7 mouse cellular contexts compared by ENCODE assay signal in the genomic region with DNA sequence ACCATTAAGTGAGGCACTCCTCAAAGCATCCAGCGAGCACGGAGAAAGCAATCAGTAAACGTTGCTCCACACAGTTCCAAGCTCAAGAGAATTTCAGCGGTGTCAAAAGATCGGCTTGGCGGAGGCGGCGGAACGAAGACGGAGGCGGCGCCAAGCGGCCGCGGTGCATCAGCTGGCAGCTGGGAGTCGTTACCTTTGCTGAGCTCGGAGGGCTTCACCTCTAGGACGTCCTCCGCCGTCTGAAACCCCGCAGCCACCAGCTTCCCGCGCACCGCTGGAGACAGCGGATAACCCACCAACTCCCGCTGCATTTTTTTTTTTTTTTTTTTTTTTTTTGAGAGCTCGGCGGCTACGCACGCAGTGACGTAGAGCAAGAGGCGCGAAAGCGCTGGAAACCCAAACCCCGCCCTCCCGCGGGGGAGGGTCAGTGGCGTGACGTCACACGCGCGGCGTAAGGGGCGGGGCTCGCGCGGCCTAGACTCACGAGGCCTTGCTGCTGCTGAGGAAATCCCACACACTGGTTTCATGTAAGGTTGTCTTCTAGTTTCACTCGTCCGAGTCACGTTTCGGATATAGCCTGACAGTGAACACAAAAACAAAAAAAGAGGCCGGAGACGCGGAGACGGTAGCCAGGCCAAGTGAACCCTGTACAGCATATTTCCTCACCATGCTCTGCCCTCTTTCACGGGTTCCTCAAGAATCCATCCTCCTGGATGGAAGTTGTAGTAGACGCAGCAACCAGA. TPM values are rescaled to one million over a fixed set of nuclear protein-coding genes. Genes with fewer than 3 reads are reported as not detected.
DNase-seq lines count a peak whose midpoint lies in the region; ATAC-seq lines count a peak whose summit lies in the region.

No protein-coding gene starts in this region.

- peak overlapping the region; percentile 65 for H3K4me3 ChIP-seq in limb, embryonic 10.5 days
- H3K4me3 ChIP-seq in midbrain, embryonic 13.5 days (replicated peaks): peak overlapping the region; percentile 55

- peak; percentile 93 for DNase-seq in adrenal gland, adult 8-10 months
- DNase-seq in embryo, embryonic 9.5 days (ENCODE audit: extremely low spot score): peak; percentile 98
- peak; percentile 93 for DNase-seq in kidney, adult 11 months
- DNase-seq in limb, embryonic 10.5 days (ENCODE audit: low spot score): peak; percentile 99
- peak; percentile 99 for DNase-seq in spleen, adult 12 weeks (ENCODE audit: low spot score)

- 3% methylated on average over 53 of the region's 58 CpGs for WGBS in limb, embryonic 10.5 days
- 3% methylated on average over 56 of the region's 58 CpGs for WGBS in midbrain, embryonic 13.5 days

- H3K27ac ChIP-seq in limb, embryonic 10.5 days: peak overlapping the region; percentile 94
- peak overlapping the region; percentile 92 for H3K27ac ChIP-seq in midbrain, embryonic 13.5 days

- peak; percentile 99 for ATAC-seq in granulocyte monocyte progenitor cell, adult 5-6 weeks (replicated peaks; ENCODE audit: poor library complexity, severe bottlenecking)
- peak; percentile 92 for ATAC-seq in midbrain, embryonic 13.5 days

- peaks cover 5% of the 10 kb centered on the region for H3K4me1 ChIP-seq in limb, embryonic 10.5 days
- peaks cover 6% of the 10 kb centered on the region for H3K4me1 ChIP-seq in midbrain, embryonic 13.5 days (replicated peaks)

- no peaks in the 10 kb centered on the region for H3K9me3 ChIP-seq in limb, embryonic 10.5 days (replicated peaks)
- H3K9me3 ChIP-seq in midbrain, embryonic 13.5 days: no peaks in the 10 kb centered on the region

- H3K4me2 ChIP-seq in midbrain, embryonic 13.5 days (replicated peaks): peak overlapping the region; percentile 65

- peak overlapping the region; percentile 74 for H3K9ac ChIP-seq in midbrain, embryonic 13.5 days (replicated peaks)

- H3K27me3 ChIP-seq in limb, embryonic 10.5 days (ENCODE audit: low read depth, poor library complexity, severe bottlenecking): no peaks in the 10 kb centered on the region
- H3K27me3 ChIP-seq in midbrain, embryonic 13.5 days: no peaks in the 10 kb centered on the region

- peaks cover 27% of the 10 kb centered on the region for H3K36me3 ChIP-seq in limb, embryonic 10.5 days
- H3K36me3 ChIP-seq in midbrain, embryonic 13.5 days: no peaks in the 10 kb centered on the region

RNA-seq across cellular contexts. Expression of a gene that starts 0.5 kb away (rescaled TPM):
- total RNA-seq in adrenal gland, adult 8-10 months (2022): 1 to 10 TPM; 1.4 to 2.3 (median 1.8) TPM
- 1.8 and 6.5 TPM in 2 replicates for total RNA-seq in granulocyte monocyte progenitor cell, adult 5-6 weeks (2014; fragmentation: Nextera tagmentation)
- total RNA-seq in granulocyte monocyte progenitor cell, adult 5-6 weeks (2017): 6.3 and 7.8 TPM in 2 replicates
- polyA plus RNA-seq in limb, embryonic 10.5 days (2016; fragmentation: Nextera tagmentation; extraction: Ambion mirVana): 11.5 and 15.4 TPM in 2 replicates
- 5.9 and 6.3 TPM in 2 replicates for polyA plus RNA-seq in midbrain, embryonic 13.5 days (2015; fragmentation: Nextera tagmentation; extraction: Ambion mirVana)

RNA-seq across cellular contexts. Expression of a gene that starts 0.6 kb away (rescaled TPM):
- total RNA-seq in adrenal gland, adult 8-10 months (2022): 1 to 10 TPM in 2 of 4 experiments, under 1 TPM in 2; 0.06 to 2.2 (median 1.1) TPM
- total RNA-seq in granulocyte monocyte progenitor cell, adult 5-6 weeks (2014; fragmentation: Nextera tagmentation): not detected in 2 replicates
- total RNA-seq in granulocyte monocyte progenitor cell, adult 5-6 weeks (2017): not detected in 2 replicates
- polyA plus RNA-seq in limb, embryonic 10.5 days (2016; fragmentation: Nextera tagmentation; extraction: Ambion mirVana): 0.16 and 0.33 TPM in 2 replicates
- polyA plus RNA-seq in midbrain, embryonic 13.5 days (2015; fragmentation: Nextera tagmentation; extraction: Ambion mirVana): 0.19 and 0.38 TPM in 2 replicates

RNA-seq across cellular contexts. Expression of a gene that starts 45.5 kb away (rescaled TPM):
- 10 to 100 TPM; 27.4 to 38.8 (median 34.3) TPM for total RNA-seq in adrenal gland, adult 8-10 months (2022)
- total RNA-seq in granulocyte monocyte progenitor cell, adult 5-6 weeks (2014; fragmentation: Nextera tagmentation): 0.56 TPM in 1 of 2 replicates, not detected in the other
- total RNA-seq in granulocyte monocyte progenitor cell, adult 5-6 weeks (2017): 1.8 and 2.0 TPM in 2 replicates
- polyA plus RNA-seq in limb, embryonic 10.5 days (2016; fragmentation: Nextera tagmentation; extraction: Ambion mirVana): 2.2 and 2.4 TPM in 2 replicates
- polyA plus RNA-seq in midbrain, embryonic 13.5 days (2015; fragmentation: Nextera tagmentation; extraction: Ambion mirVana): 20.3 and 21.3 TPM in 2 replicates

Comparison
In these comparisons a context has a peak if more than half of its experiments do, and no peak if none do; other contexts are left out.
1. Peak in every context shown above with its lines: DNase-seq, ATAC-seq, H3K4me3 ChIP-seq and H3K27ac ChIP-seq.
2. RNA of a gene that starts 45.5 kb away (total RNA-seq): 27.4 to 38.8 TPM in adrenal gland, adult 8-10 months; 0.56 to 2.0 TPM in granulocyte monocyte progenitor cell, adult 5-6 weeks; every median in the first group is over 4 times any median in the second.